Mouse (Mus musculus): ENCODE data around the gene Tent5b. TPM values are rescaled to one million over a fixed set of nuclear protein-coding genes. Genes with fewer than 3 reads are reported as not detected.

The Tent5b gene
- under 1 TPM in 1 of 26 experiments, not detected in 25; 0.57 TPM for total RNA-seq (2018; cell fraction: chromatin; rRNA removed)
- not detected for total RNA-seq (2018; cell fraction: cytosol; rRNA removed)
- not detected for total RNA-seq (2018; cell fraction: nucleus; rRNA removed)
- polyA plus RNA-seq (2018): not detected in 3 replicates

GRCm38 (mm10) chr4:133479458-133480184 lies at the start of gene Tent5b:
Tent5b (plus strand) TSS chr4:133480132.
- 9% methylated on average over 29 of the region's 29 CpGs for WGBS (ENCODE audit: missing documents)
- Histone ChIP-seq H3K36me3 (ENCODE audit: inconsistent target) (no peaks in the 10 kb centered on the region), H3K4me3 (ENCODE audit: inconsistent target) (no peak within 1 kb of the TSS), H3K27ac (no peak within 1 kb of the TSS), H3K79me2 (ENCODE audit: inconsistent target) (no peaks in the 10 kb centered on the region)

GRCm38 (mm10) chr4:133431508-133431907 lies 48.4 kb upstream of the Tent5b start:
- Histone ChIP-seq H3K36me3 (ENCODE audit: inconsistent target) (no peaks in the 10 kb centered on the region), H3K4me3 (ENCODE audit: inconsistent target) (no peak overlapping the region), H3K27ac (no peak overlapping the region), H3K79me2 (ENCODE audit: inconsistent target) (no peaks in the 10 kb centered on the region)
- WGBS (ENCODE audit: missing documents): 93% methylated on average over 6 of the region's 6 CpGs

DNA sequence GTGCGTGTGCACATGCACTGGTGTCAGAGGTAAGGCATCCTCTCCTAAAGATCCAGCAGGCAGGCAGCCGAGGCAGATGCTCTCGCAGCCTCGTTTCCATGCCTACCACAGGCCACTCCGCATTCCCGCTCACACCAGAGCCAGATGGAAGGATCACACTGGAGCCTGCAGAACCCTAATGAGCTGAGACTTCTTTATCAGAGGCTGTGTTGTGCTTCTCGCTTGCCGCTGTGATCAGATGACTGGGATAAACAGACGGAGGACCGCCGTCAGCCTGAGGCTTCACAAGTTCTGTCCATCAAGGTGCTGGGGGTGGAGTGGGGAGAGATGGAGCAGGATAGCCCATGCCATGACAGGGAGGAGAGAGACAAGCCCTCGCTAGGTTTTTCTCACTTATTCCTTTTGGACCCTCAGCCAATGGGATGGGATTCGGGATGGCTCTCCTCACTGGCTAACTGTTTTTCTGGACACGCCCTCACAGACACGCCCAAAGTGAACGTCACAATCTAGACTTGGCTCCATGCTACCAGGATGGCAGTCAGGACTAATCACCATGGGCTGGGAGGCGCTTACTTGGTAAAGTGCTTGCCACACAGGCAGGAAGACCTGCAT lies 47.3 kb upstream of the Tent5b start:
- Histone ChIP-seq H3K79me2 (ENCODE audit: inconsistent target) (no peaks in the 10 kb centered on the region), H3K36me3 (ENCODE audit: inconsistent target) (no peaks in the 10 kb centered on the region), H3K27ac (no peak overlapping the region), H3K4me3 (ENCODE audit: inconsistent target) (no peak overlapping the region)
- 80% methylated on average over 17 of the region's 17 CpGs for WGBS (ENCODE audit: missing documents)

DNA sequence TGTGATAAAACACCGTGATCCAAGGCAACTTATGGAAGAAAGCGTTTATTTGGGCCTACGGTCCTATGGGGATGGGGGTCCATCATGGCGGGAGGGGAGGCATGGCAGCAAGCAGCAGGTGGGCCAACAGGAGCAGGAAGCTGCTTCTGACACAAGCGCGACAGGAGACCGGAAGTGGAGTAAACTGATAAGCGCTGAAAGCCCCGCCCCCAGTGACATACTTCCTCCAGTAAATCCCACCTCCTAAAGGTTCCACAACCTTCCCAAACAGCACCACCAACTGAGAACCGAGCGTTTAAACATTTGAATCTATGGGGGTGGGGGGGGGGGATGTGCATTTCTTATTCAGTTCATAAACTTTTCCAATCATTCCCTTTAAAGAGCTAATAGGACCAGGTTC lies 44.0 kb upstream of the Tent5b start:
- Histone ChIP-seq H3K36me3 (ENCODE audit: inconsistent target) (no peaks in the 10 kb centered on the region), H3K79me2 (ENCODE audit: inconsistent target) (no peaks in the 10 kb centered on the region), H3K4me3 (ENCODE audit: inconsistent target) (no peak overlapping the region), H3K27ac (no peak overlapping the region)
- 95% methylated on average over 9 of the region's 11 CpGs for WGBS (ENCODE audit: missing documents)

DNA sequence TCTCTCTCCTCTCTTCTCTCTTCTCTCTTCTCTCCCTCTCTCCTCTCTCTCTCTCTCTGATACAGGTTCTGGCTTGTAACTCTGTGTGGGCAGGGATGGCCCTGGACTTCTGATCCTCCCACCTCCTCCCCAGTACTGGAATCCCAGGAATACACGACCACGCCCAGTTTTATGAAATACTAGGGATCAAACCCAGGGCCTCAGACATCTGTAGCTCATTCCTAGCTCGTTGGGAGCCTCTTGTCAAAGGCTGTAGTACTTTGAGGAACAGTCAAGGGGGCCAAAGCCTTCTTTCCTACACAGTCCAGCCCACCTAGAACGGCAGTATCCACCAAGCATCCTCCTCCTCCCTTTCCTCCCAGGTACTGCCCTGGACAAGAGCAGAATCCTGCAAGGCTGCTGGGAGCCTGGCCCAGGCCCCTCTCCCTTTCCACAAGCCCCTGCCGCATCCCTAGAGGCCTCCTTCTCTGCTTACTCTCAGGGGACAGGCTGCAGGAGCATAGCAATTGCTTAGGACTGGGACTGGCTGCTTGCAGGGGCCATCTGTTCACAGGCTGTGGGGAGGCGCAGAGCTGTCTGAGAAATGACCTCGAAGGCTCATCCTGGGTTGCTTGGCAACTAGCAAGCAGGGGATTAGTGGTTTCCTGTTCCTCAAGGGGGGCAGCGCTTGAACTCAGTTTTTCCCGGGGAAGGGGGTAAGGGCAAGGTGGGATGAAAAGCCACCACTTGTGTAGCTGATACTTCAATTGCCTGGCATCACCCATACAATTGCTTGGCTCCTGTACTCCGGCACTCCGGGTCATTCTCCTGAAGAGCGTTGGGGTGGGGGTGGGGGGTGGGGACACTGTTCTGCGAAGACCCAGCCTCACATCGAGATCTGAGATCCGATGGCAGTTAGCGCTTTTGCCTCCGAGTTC lies 40.2 kb upstream of the Tent5b start:
- H3K27ac ChIP-seq: no peak overlapping the region
- H3K79me2 ChIP-seq (ENCODE audit: inconsistent target): no peaks in the 10 kb centered on the region
- no peak overlapping the region for H3K4me3 ChIP-seq (ENCODE audit: inconsistent target)
- no peaks in the 10 kb centered on the region for H3K36me3 ChIP-seq (ENCODE audit: inconsistent target)
- 17% methylated on average over 17 of the region's 17 CpGs for WGBS (ENCODE audit: missing documents)

GRCm38 (mm10) chr4:133440377-133440795 lies 39.5 kb upstream of the Tent5b start:
- H3K27ac ChIP-seq: no peak overlapping the region
- H3K36me3 ChIP-seq (ENCODE audit: inconsistent target): no peaks in the 10 kb centered on the region
- H3K79me2 ChIP-seq (ENCODE audit: inconsistent target): no peaks in the 10 kb centered on the region
- no peak overlapping the region; the same call in 1 of the 2 replicates for H3K4me3 ChIP-seq (ENCODE audit: inconsistent target)
- WGBS (ENCODE audit: missing documents): 6% methylated on average over 6 of the region's 6 CpGs

- H3K36me3 ChIP-seq (ENCODE audit: inconsistent target): no peaks in the 10 kb centered on the region
- H3K27ac ChIP-seq: no peak overlapping the region
- no peaks in the 10 kb centered on the region for H3K79me2 ChIP-seq (ENCODE audit: inconsistent target)
- 91% methylated on average over 3 of the region's 3 CpGs for WGBS (ENCODE audit: missing documents)
- no peak overlapping the region for H3K4me3 ChIP-seq (ENCODE audit: inconsistent target)
Measured at GRCm38 (mm10) chr4:133442194-133442593, 37.7 kb upstream of the Tent5b start.

- H3K4me3 ChIP-seq (ENCODE audit: inconsistent target): no peak overlapping the region
- 73% methylated on average over 5 of the region's 5 CpGs for WGBS (ENCODE audit: missing documents)
- H3K27ac ChIP-seq: no peak overlapping the region
- no peaks in the 10 kb centered on the region for H3K79me2 ChIP-seq (ENCODE audit: inconsistent target)
- H3K36me3 ChIP-seq (ENCODE audit: inconsistent target): no peaks in the 10 kb centered on the region
Measured at GRCm38 (mm10) chr4:133443085-133443484, 36.8 kb upstream of the Tent5b start.

DNA sequence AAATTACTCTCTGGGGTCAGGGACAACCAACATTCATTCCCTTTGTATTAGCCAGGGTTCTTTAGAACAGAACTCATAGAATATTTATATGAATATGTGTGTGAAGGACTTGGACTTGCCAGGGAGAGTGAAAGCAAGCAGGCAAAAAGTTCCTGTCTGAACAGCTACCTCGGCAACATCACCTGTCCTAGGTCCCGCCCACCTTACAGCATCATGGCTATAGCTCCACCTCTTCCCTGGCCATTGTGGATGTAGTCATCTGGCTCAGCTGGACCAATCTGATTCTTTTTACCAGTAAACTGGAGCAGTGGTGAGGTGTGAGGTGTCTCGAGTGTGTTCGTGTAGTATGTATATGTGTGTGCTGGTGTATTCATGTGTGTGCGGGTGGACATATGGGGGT lies 34.2 kb upstream of the Tent5b start:
- no peaks in the 10 kb centered on the region for H3K79me2 ChIP-seq (ENCODE audit: inconsistent target)
- no peak overlapping the region for H3K4me3 ChIP-seq (ENCODE audit: inconsistent target)
- H3K27ac ChIP-seq: no peak overlapping the region
- H3K36me3 ChIP-seq (ENCODE audit: inconsistent target): no peaks in the 10 kb centered on the region
- 89% methylated on average over 5 of the region's 5 CpGs for WGBS (ENCODE audit: missing documents)

GRCm38 (mm10) chr4:133447366-133447765 lies 32.6 kb upstream of the Tent5b start:
- Histone ChIP-seq H3K27ac (no peak overlapping the region), H3K4me3 (ENCODE audit: inconsistent target) (no peak overlapping the region), H3K36me3 (ENCODE audit: inconsistent target) (no peaks in the 10 kb centered on the region), H3K79me2 (ENCODE audit: inconsistent target) (no peaks in the 10 kb centered on the region)
- WGBS (ENCODE audit: missing documents): 68% methylated on average over 5 of the region's 5 CpGs

DNA sequence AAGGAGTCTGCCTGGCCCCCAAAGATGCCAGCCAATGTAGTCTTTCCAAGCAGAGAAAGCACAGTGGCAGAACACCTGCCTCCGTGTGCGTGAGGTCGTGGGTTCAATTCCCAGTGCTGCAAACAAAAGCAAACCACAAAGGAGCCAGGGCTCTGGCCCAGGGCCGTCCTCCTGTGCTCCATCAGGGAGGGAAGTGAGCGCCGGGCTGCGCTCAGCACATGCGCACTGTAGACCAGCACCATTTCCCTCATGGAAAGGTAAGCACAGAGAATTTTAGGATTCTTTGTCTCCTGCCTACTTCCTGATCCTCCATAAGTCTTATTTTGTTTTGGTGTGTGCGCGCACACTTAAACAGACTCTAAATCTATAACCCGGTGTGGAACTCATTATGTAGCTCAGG lies 32.0 kb upstream of the Tent5b start:
- no peaks in the 10 kb centered on the region for H3K79me2 ChIP-seq (ENCODE audit: inconsistent target)
- WGBS (ENCODE audit: missing documents): 90% methylated on average over 11 of the region's 11 CpGs
- H3K36me3 ChIP-seq (ENCODE audit: inconsistent target): no peaks in the 10 kb centered on the region
- H3K4me3 ChIP-seq (ENCODE audit: inconsistent target): no peak overlapping the region
- H3K27ac ChIP-seq: no peak overlapping the region

DNA sequence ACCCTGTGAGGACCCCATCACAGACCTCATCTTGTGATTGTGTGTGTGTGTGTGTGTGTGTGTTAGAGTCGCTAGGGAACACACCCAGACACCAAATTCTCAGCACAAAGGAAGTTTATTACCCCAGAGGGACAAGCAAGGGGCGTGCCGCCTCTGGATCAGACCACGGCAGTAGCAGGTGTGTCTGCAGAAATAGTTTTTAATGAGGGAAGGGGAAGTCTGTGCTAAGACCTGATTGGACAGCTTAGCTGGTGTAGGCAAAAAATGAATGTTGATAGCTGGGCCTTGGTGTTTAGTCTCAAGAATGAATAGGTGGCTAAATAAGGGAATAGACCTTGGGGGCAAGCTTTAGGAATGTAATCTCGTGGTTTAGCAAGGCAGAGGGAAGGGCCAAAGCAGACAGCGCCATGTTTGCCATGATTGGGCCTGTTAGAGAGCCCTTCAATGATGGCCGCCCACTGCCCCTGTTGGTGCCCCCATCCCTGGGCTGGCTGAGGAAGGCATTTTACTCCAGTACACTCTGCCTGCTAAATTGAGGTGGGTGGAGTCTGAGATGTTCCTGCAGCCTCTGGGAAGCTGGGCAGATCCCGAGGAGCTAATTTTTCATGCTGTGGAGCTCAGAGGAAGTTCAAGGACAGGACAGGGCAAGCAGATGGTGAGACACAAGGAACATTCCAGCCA lies 31.1 kb upstream of the Tent5b start:
- WGBS (ENCODE audit: missing documents): 71% methylated on average over 7 of the region's 8 CpGs
- Histone ChIP-seq H3K27ac (no peak overlapping the region), H3K4me3 (ENCODE audit: inconsistent target) (no peak overlapping the region), H3K79me2 (ENCODE audit: inconsistent target) (no peaks in the 10 kb centered on the region), H3K36me3 (ENCODE audit: inconsistent target) (no peaks in the 10 kb centered on the region)

GRCm38 (mm10) chr4:133449726-133450125 lies 30.2 kb upstream of the Tent5b start:
- Histone ChIP-seq H3K4me3 (ENCODE audit: inconsistent target) (no peak overlapping the region), H3K79me2 (ENCODE audit: inconsistent target) (no peaks in the 10 kb centered on the region), H3K27ac (no peak overlapping the region), H3K36me3 (ENCODE audit: inconsistent target) (no peaks in the 10 kb centered on the region)
- 29% methylated on average over 13 of the region's 13 CpGs for WGBS (ENCODE audit: missing documents)

DNA sequence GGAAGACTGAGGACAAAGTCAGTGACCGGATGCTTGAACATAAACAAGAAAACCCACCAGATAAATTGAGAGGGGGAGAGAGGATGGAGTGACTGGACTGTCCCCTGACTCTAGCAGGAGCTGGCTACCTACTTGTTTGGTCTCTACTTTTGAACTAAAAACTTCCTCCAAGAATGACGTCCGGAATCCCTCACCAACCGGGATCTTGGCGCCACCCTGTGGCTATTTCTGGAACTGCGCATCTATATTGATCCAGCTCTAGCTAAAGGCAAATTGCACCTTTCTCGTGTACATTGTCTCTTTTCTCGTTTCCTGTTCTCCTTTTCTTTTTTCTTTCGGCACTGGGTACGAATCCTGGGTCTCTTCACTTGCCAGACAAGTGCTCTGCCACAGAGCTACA lies 28.4 kb upstream of the Tent5b start:
- Histone ChIP-seq H3K36me3 (ENCODE audit: inconsistent target) (no peaks in the 10 kb centered on the region), H3K27ac (no peak overlapping the region), H3K79me2 (ENCODE audit: inconsistent target) (no peaks in the 10 kb centered on the region), H3K4me3 (ENCODE audit: inconsistent target) (no peak overlapping the region)
- 5% methylated on average over 10 of the region's 10 CpGs for WGBS (ENCODE audit: missing documents)

Data from macrophage (primary cell).